Mouse (Mus musculus): ENCODE data around the gene Hs6st3. TPM values are rescaled to one million over a fixed set of nuclear protein-coding genes. Genes with fewer than 3 reads are reported as not detected.

Gene Hs6st3
- polyA plus RNA-seq, 1 experiment from 2014 or later = 0.08 TPM

- TF ChIP-seq CTCF (IDR thresholded peaks at IDR 0.05; ENCODE audit: low read depth) = no peak
- Histone ChIP-seq H3K27ac (no peak overlapping the region), H3K9me3 (replicated peaks; ENCODE audit: low read length) (no peaks in the 10 kb centered on the region), H3K4me2 (ENCODE audit: low read length) (no peak overlapping the region), H3K27me3 (ENCODE audit: insufficient read depth, low read length) (no peaks in the 10 kb centered on the region), H3K4me1 (replicated peaks; ENCODE audit: insufficient read depth, low read length) (no peaks in the 10 kb centered on the region), H3K4me3 (replicated peaks; ENCODE audit: low read depth, low read length) (no peak overlapping the region), H3K9ac (ENCODE audit: low read depth, low read length) (no peak overlapping the region), H3K36me3 (ENCODE audit: insufficient read depth, low read length) (no peaks in the 10 kb centered on the region)
- ATAC-seq (replicated peaks; ENCODE audit: low FRiP score, low read depth) = no peak
- DNase-seq (ENCODE audit: low spot score) = no peak
- WGBS = 72% methylated on average over 6 of the region's 6 CpGs
Observed at GRCm38 (mm10) chr14:119294071-119294470, 155.9 kb downstream of the Hs6st3 start.

- Histone ChIP-seq H3K27ac (no peak overlapping the region), H3K9me3 (replicated peaks; ENCODE audit: low read length) (no peaks in the 10 kb centered on the region), H3K36me3 (ENCODE audit: insufficient read depth, low read length) (no peaks in the 10 kb centered on the region), H3K4me3 (replicated peaks; ENCODE audit: low read depth, low read length) (no peak overlapping the region), H3K9ac (ENCODE audit: low read depth, low read length) (no peak overlapping the region), H3K4me2 (ENCODE audit: low read length) (no peak overlapping the region), H3K27me3 (ENCODE audit: insufficient read depth, low read length) (no peaks in the 10 kb centered on the region), H3K4me1 (replicated peaks; ENCODE audit: insufficient read depth, low read length) (no peaks in the 10 kb centered on the region)
- DNase-seq (ENCODE audit: low spot score) (no peak), ATAC-seq (replicated peaks; ENCODE audit: low FRiP score, low read depth) (no peak)
- 61% methylated on average over 3 of the region's 3 CpGs for WGBS
- TF ChIP-seq CTCF (IDR thresholded peaks at IDR 0.05; ENCODE audit: low read depth) = no peak
Observed at GRCm38 (mm10) chr14:119306461-119306860, 168.3 kb downstream of the Hs6st3 start.

- Histone ChIP-seq H3K4me3 (replicated peaks; ENCODE audit: low read depth, low read length) (no peak overlapping the region), H3K4me2 (ENCODE audit: low read length) (no peak overlapping the region), H3K4me1 (replicated peaks; ENCODE audit: insufficient read depth, low read length) (no peaks in the 10 kb centered on the region), H3K27ac (no peak overlapping the region), H3K9ac (ENCODE audit: low read depth, low read length) (no peak overlapping the region), H3K9me3 (replicated peaks; ENCODE audit: low read length) (no peaks in the 10 kb centered on the region), H3K36me3 (ENCODE audit: insufficient read depth, low read length) (no peaks in the 10 kb centered on the region), H3K27me3 (ENCODE audit: insufficient read depth, low read length) (no peaks in the 10 kb centered on the region)
- no peak for ATAC-seq (replicated peaks; ENCODE audit: low FRiP score, low read depth)
- 91% methylated on average over 2 of the region's 2 CpGs for WGBS
- no peak for TF ChIP-seq CTCF (IDR thresholded peaks at IDR 0.05; ENCODE audit: low read depth)
- no peak for DNase-seq (ENCODE audit: low spot score)
Observed at GRCm38 (mm10) chr14:119318379-119318778, 180.2 kb downstream of the Hs6st3 start.

GRCm38 (mm10) chr14:119347236-119347635 lies 209.1 kb downstream of the Hs6st3 start:
- ATAC-seq (replicated peaks; ENCODE audit: low FRiP score, low read depth) = no peak
- no peak for DNase-seq (ENCODE audit: low spot score)
- Histone ChIP-seq H3K9me3 (replicated peaks; ENCODE audit: low read length) (no peaks in the 10 kb centered on the region), H3K27me3 (ENCODE audit: insufficient read depth, low read length) (no peaks in the 10 kb centered on the region), H3K36me3 (ENCODE audit: insufficient read depth, low read length) (no peaks in the 10 kb centered on the region), H3K27ac (no peak overlapping the region), H3K9ac (ENCODE audit: low read depth, low read length) (no peak overlapping the region), H3K4me2 (ENCODE audit: low read length) (no peak overlapping the region), H3K4me1 (replicated peaks; ENCODE audit: insufficient read depth, low read length) (no peaks in the 10 kb centered on the region), H3K4me3 (replicated peaks; ENCODE audit: low read depth, low read length) (no peak overlapping the region)
- no peak for TF ChIP-seq CTCF (IDR thresholded peaks at IDR 0.05; ENCODE audit: low read depth)
- 79% methylated on average over 11 of the region's 11 CpGs for WGBS

DNA sequence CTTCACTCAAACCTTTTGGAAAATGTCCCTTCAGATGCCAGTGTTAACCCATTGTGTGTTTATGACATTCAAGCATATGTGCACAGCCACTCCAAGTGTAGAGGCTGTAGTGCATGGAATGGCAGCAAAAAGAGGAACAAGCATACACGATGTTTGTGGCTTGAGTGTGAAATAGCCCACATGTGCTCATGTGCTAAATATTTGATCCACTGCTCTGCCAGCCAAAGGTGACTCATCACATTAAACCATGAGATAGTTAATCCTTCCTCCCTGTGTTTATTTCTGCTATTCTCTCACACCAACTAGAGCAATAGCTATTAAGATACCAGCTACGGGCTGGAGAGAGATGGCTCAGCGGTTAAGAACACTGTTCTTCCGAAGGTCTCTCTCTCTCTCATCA lies 223.3 kb downstream of the Hs6st3 start:
- no peak for DNase-seq (ENCODE audit: low spot score)
- Histone ChIP-seq H3K36me3 (ENCODE audit: insufficient read depth, low read length) (no peaks in the 10 kb centered on the region), H3K4me2 (ENCODE audit: low read length) (no peak overlapping the region), H3K4me1 (replicated peaks; ENCODE audit: insufficient read depth, low read length) (no peaks in the 10 kb centered on the region), H3K27me3 (ENCODE audit: insufficient read depth, low read length) (no peaks in the 10 kb centered on the region), H3K4me3 (replicated peaks; ENCODE audit: low read depth, low read length) (no peak overlapping the region), H3K27ac (no peak overlapping the region), H3K9ac (ENCODE audit: low read depth, low read length) (no peak overlapping the region), H3K9me3 (replicated peaks; ENCODE audit: low read length) (no peaks in the 10 kb centered on the region)
- 89% methylated on average over 4 of the region's 4 CpGs for WGBS
- no peak for ATAC-seq (replicated peaks; ENCODE audit: low FRiP score, low read depth)
- no peak for TF ChIP-seq CTCF (IDR thresholded peaks at IDR 0.05; ENCODE audit: low read depth)

DNA sequence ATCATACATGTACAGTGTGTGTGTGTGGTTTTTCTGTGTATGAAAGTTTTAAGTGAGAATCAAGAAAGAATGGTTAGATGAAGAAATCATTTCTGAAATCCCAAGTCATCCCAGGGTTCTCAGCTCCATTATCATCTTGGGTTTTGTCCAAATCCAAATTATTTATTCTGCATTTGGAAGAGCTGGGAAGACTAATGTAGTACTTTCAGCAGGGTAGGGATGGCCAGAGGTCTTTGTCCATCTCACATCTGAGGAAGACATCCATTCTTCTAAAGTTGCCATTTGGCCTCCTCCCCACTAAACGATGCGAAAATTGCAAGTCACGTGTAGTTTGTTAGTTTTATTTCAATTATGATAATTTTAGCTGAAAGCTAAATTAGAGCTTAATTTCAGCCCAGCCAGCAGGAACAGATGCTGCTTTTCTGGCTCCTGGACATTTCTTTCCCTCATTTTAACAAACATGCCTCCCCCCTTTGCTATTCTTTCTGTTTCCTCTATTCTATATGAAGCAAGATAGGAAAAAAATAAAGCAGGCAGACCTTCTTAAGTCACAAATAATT lies 229.8 kb downstream of the Hs6st3 start:
- 80% methylated on average over 3 of the region's 3 CpGs for WGBS
- no peak overlapping the region for H3K27ac ChIP-seq
- no peaks in the 10 kb centered on the region for H3K4me1 ChIP-seq (replicated peaks; ENCODE audit: insufficient read depth, low read length)
- H3K9ac ChIP-seq (ENCODE audit: low read depth, low read length) = no peak overlapping the region
- ATAC-seq (replicated peaks; ENCODE audit: low FRiP score, low read depth) = no peak
- no peaks in the 10 kb centered on the region for H3K9me3 ChIP-seq (replicated peaks; ENCODE audit: low read length)
- H3K4me3 ChIP-seq (replicated peaks; ENCODE audit: low read depth, low read length) = no peak overlapping the region
- H3K27me3 ChIP-seq (ENCODE audit: insufficient read depth, low read length) = no peaks in the 10 kb centered on the region
- TF ChIP-seq CTCF (IDR thresholded peaks at IDR 0.05; ENCODE audit: low read depth) = no peak
- no peak for DNase-seq (ENCODE audit: low spot score)
- no peak overlapping the region for H3K4me2 ChIP-seq (ENCODE audit: low read length)
- no peaks in the 10 kb centered on the region for H3K36me3 ChIP-seq (ENCODE audit: insufficient read depth, low read length)

DNA sequence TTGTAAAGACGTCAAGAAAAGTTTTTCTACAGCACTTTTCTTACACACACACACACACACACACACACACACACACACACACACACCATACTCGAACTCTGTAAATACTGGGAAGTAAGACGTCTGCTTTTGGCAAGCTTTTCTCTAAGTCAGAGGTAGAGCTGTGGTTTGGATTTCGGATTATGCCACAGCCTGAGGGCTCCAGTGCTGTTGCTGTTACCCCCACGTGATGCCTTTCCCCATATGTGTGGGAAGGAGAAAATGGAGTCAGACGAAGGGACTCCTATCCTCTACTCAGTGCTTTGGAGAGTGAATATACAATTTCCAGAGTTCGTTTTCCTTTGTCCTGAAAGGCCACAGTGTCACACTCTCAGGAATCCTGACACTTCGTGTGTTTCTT lies 231.1 kb downstream of the Hs6st3 start:
- WGBS = 61% methylated on average over 8 of the region's 8 CpGs
- Histone ChIP-seq H3K36me3 (ENCODE audit: insufficient read depth, low read length) (no peaks in the 10 kb centered on the region), H3K9me3 (replicated peaks; ENCODE audit: low read length) (no peaks in the 10 kb centered on the region), H3K4me3 (replicated peaks; ENCODE audit: low read depth, low read length) (no peak overlapping the region), H3K4me2 (ENCODE audit: low read length) (no peak overlapping the region), H3K4me1 (replicated peaks; ENCODE audit: insufficient read depth, low read length) (no peaks in the 10 kb centered on the region), H3K27ac (no peak overlapping the region), H3K9ac (ENCODE audit: low read depth, low read length) (no peak overlapping the region), H3K27me3 (ENCODE audit: insufficient read depth, low read length) (no peaks in the 10 kb centered on the region)
- DNase-seq (ENCODE audit: low spot score) (no peak), ATAC-seq (replicated peaks; ENCODE audit: low FRiP score, low read depth) (no peak)
- TF ChIP-seq CTCF (IDR thresholded peaks at IDR 0.05; ENCODE audit: low read depth) = no peak
